Comparison of ENCODE assay signal across 19 mouse cellular contexts in the genomic region with DNA sequence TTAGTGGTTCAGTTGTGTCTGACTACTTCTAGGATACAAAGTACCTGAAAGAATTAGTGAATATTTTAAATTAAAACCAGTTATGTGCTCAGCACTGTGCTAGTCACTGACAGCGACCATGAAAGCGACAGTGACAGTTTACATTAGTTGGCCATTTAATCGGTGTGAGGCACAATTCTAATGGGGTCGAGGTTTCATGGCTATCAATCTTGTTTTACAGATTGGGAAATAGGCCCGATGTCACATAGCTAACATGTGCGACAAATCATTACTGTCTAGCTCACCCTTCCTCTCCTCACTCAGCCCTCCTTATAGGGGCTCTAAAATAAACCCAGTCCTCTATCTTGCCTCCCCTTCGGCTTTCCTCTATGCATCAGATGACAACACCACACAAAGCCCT. TPM values are rescaled to one million over a fixed set of nuclear protein-coding genes. Genes with fewer than 3 reads are reported as not detected.
A peak's percentile ranks its signal among the peaks of the same experiment; 100 is the strongest.
DNase-seq lines count a peak whose midpoint lies in the region; ATAC-seq lines count a peak whose summit lies in the region.
"Had no signal": no experiment of that assay in that cellular context is flagged by ENCODE, and none has a peak within 500 bp of the region (broad histone marks: within the 10 kb centered on the region; RNA-seq: fewer than 3 reads in every experiment).

No protein-coding gene starts in this region.

- no peaks in the 10 kb centered on the region for H3K27me3 ChIP-seq in lung, embryonic 15.5 days
- H3K27me3 ChIP-seq in forebrain, embryonic 13.5 days, result peaks cover 12% of the 10 kb centered on the region; the same call in 1 of the 2 replicates
- no peaks in the 10 kb centered on the region for H3K27me3 ChIP-seq in hindbrain, embryonic 13.5 days
- H3K27me3 ChIP-seq in neural tube, embryonic 12.5 days (replicated peaks), result peaks cover under 1% of the 10 kb centered on the region; the same call in 1 of the 2 replicates
- H3K27me3 ChIP-seq in kidney, embryonic 16.5 days (ENCODE audit: insufficient read depth, low read length), result peaks cover 49% of the 10 kb centered on the region

- ATAC-seq in lung, embryonic 15.5 days (ENCODE audit: borderline replicate concordance, extremely low read depth, low FRiP score, low TSS enrichment), result peak; percentile 82; the same call in 1 of the 2 replicates
- peak; percentile 24; the same call in 1 of the 2 replicates for ATAC-seq in forebrain, embryonic 13.5 days
- peak; percentile 67; the same call in 1 of the 2 replicates for ATAC-seq in hindbrain, embryonic 13.5 days (ENCODE audit: low FRiP score)
- ATAC-seq in neural tube, embryonic 12.5 days (ENCODE audit: low FRiP score, low read depth), result 0 out of 2 replicates have a peak, but pooled peaks have one; percentile 41
- no peak for ATAC-seq in kidney, embryonic 16.5 days (ENCODE audit: low FRiP score, low TSS enrichment)
- ATAC-seq: liver, postnatal 0 days had no signal

- H3K9me3 ChIP-seq in lung, embryonic 15.5 days, result no peaks in the 10 kb centered on the region
- no peaks in the 10 kb centered on the region for H3K9me3 ChIP-seq in forebrain, embryonic 13.5 days (replicated peaks)
- H3K9me3 ChIP-seq in hindbrain, embryonic 13.5 days, result no peaks in the 10 kb centered on the region
- H3K9me3 ChIP-seq in neural tube, embryonic 12.5 days, result no peaks in the 10 kb centered on the region
- H3K9me3 ChIP-seq in kidney, embryonic 16.5 days (ENCODE audit: low read length), result no peaks in the 10 kb centered on the region
- H3K9me3 ChIP-seq: embryonic facial prominence, embryonic 10.5 days; heart, embryonic 10.5 days; megakaryocyte, embryonic 14.5 days had no signal

- 36% methylated on average over 7 of the region's 7 CpGs for WGBS in lung, embryonic 15.5 days
- 49% methylated on average over 7 of the region's 7 CpGs for WGBS in forebrain, embryonic 13.5 days
- WGBS in hindbrain, embryonic 13.5 days, result 45% methylated on average over 7 of the region's 7 CpGs
- WGBS in neural tube, embryonic 12.5 days, result 43% methylated on average over 7 of the region's 7 CpGs
- WGBS in kidney, embryonic 16.5 days, result 29% methylated on average over 7 of the region's 7 CpGs

- no peaks in the 10 kb centered on the region for H3K36me3 ChIP-seq in lung, embryonic 15.5 days
- H3K36me3 ChIP-seq in forebrain, embryonic 13.5 days (ENCODE audit: poor library complexity, severe bottlenecking), result no peaks in the 10 kb centered on the region
- H3K36me3 ChIP-seq in hindbrain, embryonic 13.5 days, result no peaks in the 10 kb centered on the region
- H3K36me3 ChIP-seq in neural tube, embryonic 12.5 days, result no peaks in the 10 kb centered on the region
- no peaks in the 10 kb centered on the region for H3K36me3 ChIP-seq in kidney, embryonic 16.5 days (ENCODE audit: insufficient read depth, low read length)
- H3K36me3 ChIP-seq: embryonic facial prominence, embryonic 10.5 days; heart, embryonic 10.5 days had no signal

- H3K27ac ChIP-seq in lung, embryonic 15.5 days, result no peak overlapping the region
- no peak overlapping the region for H3K27ac ChIP-seq in forebrain, embryonic 13.5 days
- no peak overlapping the region for H3K27ac ChIP-seq in hindbrain, embryonic 13.5 days
- no peak overlapping the region for H3K27ac ChIP-seq in neural tube, embryonic 12.5 days
- no peak overlapping the region for H3K27ac ChIP-seq in kidney, embryonic 16.5 days (ENCODE audit: low read length)
- H3K27ac ChIP-seq: embryonic facial prominence, embryonic 10.5 days; heart, embryonic 10.5 days; kidney, postnatal 0 days; layer of hippocampus, adult 2 months; stomach, postnatal 0 days had no signal

- no peak overlapping the region for H3K9ac ChIP-seq in lung, embryonic 15.5 days
- H3K9ac ChIP-seq in forebrain, embryonic 13.5 days, result no peak overlapping the region
- no peak overlapping the region for H3K9ac ChIP-seq in hindbrain, embryonic 13.5 days
- H3K9ac ChIP-seq in neural tube, embryonic 12.5 days, result no peak overlapping the region
- no peak overlapping the region for H3K9ac ChIP-seq in kidney, embryonic 16.5 days (replicated peaks; ENCODE audit: low read length)
- H3K9ac ChIP-seq: liver, postnatal 0 days had no signal

- H3K4me1 ChIP-seq in lung, embryonic 15.5 days, result peaks cover 3% of the 10 kb centered on the region; the same call in 1 of the 2 replicates
- H3K4me1 ChIP-seq in forebrain, embryonic 13.5 days, result peaks cover 22% of the 10 kb centered on the region
- peaks cover 17% of the 10 kb centered on the region for H3K4me1 ChIP-seq in hindbrain, embryonic 13.5 days (replicated peaks)
- peaks cover 9% of the 10 kb centered on the region for H3K4me1 ChIP-seq in neural tube, embryonic 12.5 days
- H3K4me1 ChIP-seq in kidney, embryonic 16.5 days (ENCODE audit: insufficient read depth, low read length), result no peaks in the 10 kb centered on the region
- H3K4me1 ChIP-seq: embryonic facial prominence, embryonic 10.5 days had no signal

- no peak for DNase-seq in lung, postnatal 14 days
- no peak for DNase-seq in kidney, adult 9 months
- DNase-seq: cerebellum, adult 11 months; cerebellum, postnatal 14 days; gastrocnemius, postnatal 14 days; heart, postnatal 14 days; liver; liver, postnatal 0 days had no signal

- H3K4me2 ChIP-seq in lung, embryonic 15.5 days, result no peak overlapping the region
- no peak overlapping the region for H3K4me2 ChIP-seq in forebrain, embryonic 13.5 days
- no peak overlapping the region for H3K4me2 ChIP-seq in hindbrain, embryonic 13.5 days
- H3K4me2 ChIP-seq in neural tube, embryonic 12.5 days (replicated peaks), result no peak overlapping the region
- H3K4me2 ChIP-seq in kidney, embryonic 16.5 days (replicated peaks; ENCODE audit: low read depth, low read length), result no peak overlapping the region

- H3K4me3 ChIP-seq in lung, embryonic 15.5 days, result no peak overlapping the region
- H3K4me3 ChIP-seq in forebrain, embryonic 13.5 days, result no peak overlapping the region
- H3K4me3 ChIP-seq in hindbrain, embryonic 13.5 days, result no peak overlapping the region
- H3K4me3 ChIP-seq in neural tube, embryonic 12.5 days, result no peak overlapping the region
- H3K4me3 ChIP-seq in kidney, embryonic 16.5 days (ENCODE audit: low read length), result no peak overlapping the region
- H3K4me3 ChIP-seq: embryonic facial prominence, embryonic 10.5 days; heart, embryonic 10.5 days; layer of hippocampus, adult 2 months; megakaryocyte, embryonic 14.5 days had no signal

RNA-seq across cellular contexts. Expression of gene Fam163a, which starts 11.5 kb away (rescaled TPM):
- polyA plus RNA-seq in lung, embryonic 15.5 days (2015; fragmentation: Nextera tagmentation; extraction: Ambion mirVana), result 0.78 and 0.89 TPM in 2 replicates
- 2.1 and 2.2 TPM in 2 replicates for polyA plus RNA-seq in forebrain, embryonic 13.5 days (2015; fragmentation: Nextera tagmentation; extraction: Ambion mirVana)
- 4.3 and 6.4 TPM in 2 replicates for polyA plus RNA-seq in hindbrain, embryonic 13.5 days (2015; fragmentation: Nextera tagmentation; extraction: Ambion mirVana)
- polyA plus RNA-seq in neural tube, embryonic 12.5 days (2016; fragmentation: Nextera tagmentation; extraction: Ambion mirVana), result 6.6 and 7.6 TPM in 2 replicates
- 0.61 and 0.94 TPM in 2 replicates for polyA plus RNA-seq in kidney, embryonic 16.5 days (2015; fragmentation: Nextera tagmentation; extraction: Ambion mirVana)
